Mouse (Mus musculus) E14TG2a.4 (cell line): Measurements from ENCODE around the gene Fstl4.

Experiments used
- CTCF ChIP-seq: conservative IDR thresholded peaks from 2 replicates; pipeline ENCODE4 v1.5.1; 2014; ENCODE audit warnings: low read length
- POU5F1 ChIP-seq: IDR thresholded peaks from 2 replicates; pipeline ENCODE4 v1.6.1; 2014; ENCODE audit warnings: low read length, borderline replicate concordance

GRCm38 (mm10) chr11:52832311-52832675, 67.9 kb downstream of the Fstl4 start:
- TF ChIP-seq CTCF: no peak
- TF ChIP-seq POU5F1: no peak
